Comparison of ENCODE assay signal across 13 mouse cellular contexts in genomic region chr11:6165391-6166081, GRCm38 (mm10). TPM values are rescaled to one million over a fixed set of nuclear protein-coding genes. Genes with fewer than 3 reads are reported as not detected.
"Had no signal": no experiment of that assay in that cellular context is flagged by ENCODE, and none has a peak within 500 bp of the region (broad histone marks: within the 10 kb centered on the region; RNA-seq: fewer than 3 reads in every experiment).

No protein-coding gene starts in this region.

- H3K27ac ChIP-seq: intestine, embryonic 15.5 days; kidney, embryonic 15.5 days; left cerebral cortex, adult 2 months; macrophage; midbrain, embryonic 13.5 days had no signal

- ATAC-seq: intestine, embryonic 15.5 days; midbrain, embryonic 13.5 days had no signal

- H3K9ac ChIP-seq: intestine, embryonic 15.5 days; kidney, embryonic 15.5 days; midbrain, embryonic 13.5 days had no signal

- H3K4me1 ChIP-seq: intestine, embryonic 15.5 days had no signal

- H3K9me3 ChIP-seq: intestine, embryonic 15.5 days; kidney, embryonic 15.5 days; midbrain, embryonic 13.5 days had no signal

- H3K4me3 ChIP-seq: intestine, embryonic 15.5 days; kidney, embryonic 15.5 days; left cerebral cortex, adult 2 months; midbrain, embryonic 13.5 days had no signal

- H3K36me3 ChIP-seq: intestine, embryonic 15.5 days; kidney, embryonic 15.5 days; midbrain, embryonic 13.5 days had no signal

- H3K27me3 ChIP-seq: intestine, embryonic 15.5 days; kidney, embryonic 15.5 days; midbrain, embryonic 13.5 days had no signal

- DNase-seq: kidney, adult 11 months; kidney, adult 8-10 months; kidney, postnatal 10 days; kidney, postnatal 36 days; thymus, adult 18-20 months; thymus, postnatal 36 days had no signal

- H3K4me2 ChIP-seq: intestine, embryonic 15.5 days; kidney, embryonic 15.5 days; midbrain, embryonic 13.5 days had no signal

RNA-seq across cellular contexts. Expression of gene A730071L15Rik, which starts 34.3 kb away (rescaled TPM):
- total RNA-seq: left cerebral cortex, postnatal 10 days had no signal
- polyA plus RNA-seq: macrophage; small intestine, adult 2 months had no signal
